Mouse (Mus musculus): ENCODE measurements at regions not wholly inside any gene's neighbourhood (a gene's known extent, or its start where the extent isn't known, plus 50 kb on each side); places are given as distances from the start of the nearest gene placed in this dataset.

DNA sequence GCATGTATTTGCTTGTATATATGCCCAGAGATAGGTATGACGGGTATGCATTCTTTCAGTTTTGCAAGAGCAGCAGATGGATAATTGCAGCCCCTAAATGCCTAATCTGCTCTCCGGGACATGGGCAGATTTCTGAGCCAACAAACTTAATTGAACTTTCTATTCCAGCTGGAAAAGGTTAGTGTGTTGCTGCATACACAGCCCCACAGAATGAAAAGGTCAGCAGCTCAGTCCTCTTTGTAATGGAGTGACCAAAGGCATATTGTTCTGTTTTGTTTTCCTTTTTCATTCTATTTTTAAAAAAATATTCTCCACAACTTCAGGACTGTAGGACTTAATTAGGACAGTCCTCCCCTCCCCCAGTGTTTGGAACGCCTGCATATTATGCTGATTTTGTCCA is 373.4 kb upstream of the Brinp1 start:
- Histone ChIP-seq H3K4me2 (ENCODE audit: low read depth, low read length) (no peak overlapping the region), H3K27me3 (ENCODE audit: control insufficient read depth, insufficient read depth, low read length) (no peaks in the 10 kb centered on the region), H3K4me3 (ENCODE audit: low read length) (no peak overlapping the region), H3K9ac (ENCODE audit: low read length) (no peak overlapping the region), H3K36me3 (ENCODE audit: control insufficient read depth, insufficient read depth) (no peaks in the 10 kb centered on the region), H3K9me3 (replicated peaks; ENCODE audit: control insufficient read depth, low read length) (no peaks in the 10 kb centered on the region), H3K4me1 (ENCODE audit: control insufficient read depth, insufficient read depth, low read length) (no peaks in the 10 kb centered on the region), H3K27ac (ENCODE audit: low read length) (no peak overlapping the region)
- WGBS: 66% methylated on average over 3 of the region's 3 CpGs
- ATAC-seq (replicated peaks; ENCODE audit: extremely low read depth, insufficient read depth, low FRiP score): no peak
